Mouse (Mus musculus): ENCODE data around the gene Cntnap5c. TPM values are rescaled to one million over a fixed set of nuclear protein-coding genes. Genes with fewer than 3 reads are reported as not detected.

The Cntnap5c gene
- polyA plus RNA-seq, 1 experiment, result not detected

GRCm38 (mm10) chr17:58363582-58364267 is 594.4 kb downstream of the Cntnap5c start:
- WGBS, result 71% methylated on average over 4 of the region's 4 CpGs
- H3K27me3 ChIP-seq (ENCODE audit: control insufficient read depth, insufficient read depth, low read length), result no peaks in the 10 kb centered on the region
- no peak for DNase-seq (ENCODE audit: low read depth in 1 of 2, low spot score in 2 of 2)
- TF ChIP-seq POLR2A (IDR thresholded peaks at IDR 0.05; ENCODE audit: low read depth, low read length) (no peak), CTCF (IDR thresholded peaks at IDR 0.05; ENCODE audit: extremely low read depth, insufficient read depth, insufficient read length, insufficient replicate concordance) (no peak)
- no peak overlapping the region for H3K27ac ChIP-seq (ENCODE audit: insufficient read depth, low read length)
- H3K4me1 ChIP-seq (ENCODE audit: control insufficient read depth, insufficient read depth, insufficient read length), result no peaks in the 10 kb centered on the region
- no peak overlapping the region for H3K4me3 ChIP-seq (ENCODE audit: extremely low read depth, insufficient read depth, insufficient read length)
- H3K36me3 ChIP-seq (ENCODE audit: control insufficient read depth, insufficient read depth, low read length), result no peaks in the 10 kb centered on the region

- Histone ChIP-seq H3K27ac (ENCODE audit: insufficient read depth, low read length) (no peak overlapping the region), H3K4me1 (ENCODE audit: control insufficient read depth, insufficient read depth, insufficient read length) (no peaks in the 10 kb centered on the region), H3K36me3 (ENCODE audit: control insufficient read depth, insufficient read depth, low read length) (no peaks in the 10 kb centered on the region), H3K27me3 (ENCODE audit: control insufficient read depth, insufficient read depth, low read length) (no peaks in the 10 kb centered on the region), H3K4me3 (ENCODE audit: extremely low read depth, insufficient read depth, insufficient read length) (no peak overlapping the region)
- DNase-seq (ENCODE audit: low read depth in 1 of 2, low spot score in 2 of 2), result no peak
- no peak for TF ChIP-seq CTCF (IDR thresholded peaks at IDR 0.05; ENCODE audit: extremely low read depth, insufficient read depth, insufficient read length, insufficient replicate concordance)
- TF ChIP-seq POLR2A (IDR thresholded peaks at IDR 0.05; ENCODE audit: low read depth, low read length), result no peak
Measured at GRCm38 (mm10) chr17:58370089-58370488, 600.7 kb downstream of the Cntnap5c start.

GRCm38 (mm10) chr17:58407769-58408168 is 638.4 kb downstream of the Cntnap5c start:
- TF ChIP-seq POLR2A (IDR thresholded peaks at IDR 0.05; ENCODE audit: low read depth, low read length) (no peak), CTCF (IDR thresholded peaks at IDR 0.05; ENCODE audit: extremely low read depth, insufficient read depth, insufficient read length, insufficient replicate concordance) (no peak)
- DNase-seq (ENCODE audit: low read depth in 1 of 2, low spot score in 2 of 2), result no peak
- Histone ChIP-seq H3K27ac (ENCODE audit: insufficient read depth, low read length) (no peak overlapping the region), H3K4me3 (ENCODE audit: extremely low read depth, insufficient read depth, insufficient read length) (no peak overlapping the region), H3K36me3 (ENCODE audit: control insufficient read depth, insufficient read depth, low read length) (no peaks in the 10 kb centered on the region), H3K27me3 (ENCODE audit: control insufficient read depth, insufficient read depth, low read length) (no peaks in the 10 kb centered on the region), H3K4me1 (ENCODE audit: control insufficient read depth, insufficient read depth, insufficient read length) (no peaks in the 10 kb centered on the region)

- TF ChIP-seq POLR2A (IDR thresholded peaks at IDR 0.05; ENCODE audit: low read depth, low read length) (no peak), CTCF (IDR thresholded peaks at IDR 0.05; ENCODE audit: extremely low read depth, insufficient read depth, insufficient read length, insufficient replicate concordance) (no peak)
- 67% methylated on average over 1 of the region's 1 CpGs for WGBS
Measured at GRCm38 (mm10) chr17:58408756-58409155, 639.4 kb downstream of the Cntnap5c start.

GRCm38 (mm10) chr17:58437443-58437842 is 668.1 kb downstream of the Cntnap5c start:
- no peak for DNase-seq (ENCODE audit: low read depth in 1 of 2, low spot score in 2 of 2)
- no peak overlapping the region for H3K27ac ChIP-seq (ENCODE audit: insufficient read depth, low read length)
- TF ChIP-seq POLR2A (IDR thresholded peaks at IDR 0.05; ENCODE audit: low read depth, low read length), result no peak
- no peak for TF ChIP-seq CTCF (IDR thresholded peaks at IDR 0.05; ENCODE audit: extremely low read depth, insufficient read depth, insufficient read length, insufficient replicate concordance)
- H3K27me3 ChIP-seq (ENCODE audit: control insufficient read depth, insufficient read depth, low read length), result no peaks in the 10 kb centered on the region
- no peak overlapping the region for H3K4me3 ChIP-seq (ENCODE audit: extremely low read depth, insufficient read depth, insufficient read length)
- no peaks in the 10 kb centered on the region for H3K4me1 ChIP-seq (ENCODE audit: control insufficient read depth, insufficient read depth, insufficient read length)
- no peaks in the 10 kb centered on the region for H3K36me3 ChIP-seq (ENCODE audit: control insufficient read depth, insufficient read depth, low read length)

More at GRCm38 (mm10) chr17:58408756-58409155, 639.4 kb downstream of the Cntnap5c start:
- DNase-seq (ENCODE audit: low read depth in 1 of 2, low spot score in 2 of 2), result no peak
- Histone ChIP-seq H3K27me3 (ENCODE audit: control insufficient read depth, insufficient read depth, low read length) (no peaks in the 10 kb centered on the region), H3K36me3 (ENCODE audit: control insufficient read depth, insufficient read depth, low read length) (no peaks in the 10 kb centered on the region), H3K4me3 (ENCODE audit: extremely low read depth, insufficient read depth, insufficient read length) (no peak overlapping the region), H3K4me1 (ENCODE audit: control insufficient read depth, insufficient read depth, insufficient read length) (no peaks in the 10 kb centered on the region), H3K27ac (ENCODE audit: insufficient read depth, low read length) (no peak overlapping the region)

Other genes with a start within 250 kb of the Cntnap5c start
- gene Vmn2r120, start 224.1 kb upstream of the Cntnap5c start, polyA plus RNA-seq (2012; rRNA removed), result not detected in 2 replicates
- gene Gm21834, start 27.4 kb upstream of the Cntnap5c start, polyA plus RNA-seq (2012; rRNA removed), result not detected in 2 replicates

Measured in spleen, adult 2 months (tissue).